Mouse (Mus musculus): ENCODE measurements around the gene Trmt1. TPM values are rescaled to one million over a fixed set of nuclear protein-coding genes. Genes with fewer than 3 reads are reported as not detected.

Trmt1 gene
- polyA plus RNA-seq, 1 experiment from 2014 or later: 58.1 TPM

Other genes starting within 250 kb of the Trmt1 start
- gene Ier2, start 23.5 kb upstream of the Trmt1 start, polyA plus RNA-seq (2016; fragmentation: Nextera tagmentation; extraction: Ambion mirVana): 63.6 and 78.2 TPM in 2 replicates
- 24.8 and 26.3 TPM in 2 replicates for gene Nacc1, start 1.6 kb downstream of the Trmt1 start, polyA plus RNA-seq (2016; fragmentation: Nextera tagmentation; extraction: Ambion mirVana)
- gene Lyl1, start 15.2 kb downstream of the Trmt1 start, polyA plus RNA-seq (2016; fragmentation: Nextera tagmentation; extraction: Ambion mirVana): 4.8 and 5.8 TPM in 2 replicates
- 1.1 and 1.4 TPM in 2 replicates for gene G430095P16Rik, start 36.7 kb downstream of the Trmt1 start, polyA plus RNA-seq (2016; fragmentation: Nextera tagmentation; extraction: Ambion mirVana)
- gene Nfix, start 114.0 kb downstream of the Trmt1 start, polyA plus RNA-seq (2016; fragmentation: Nextera tagmentation; extraction: Ambion mirVana): 0.49 and 1.2 TPM in 2 replicates
- gene Dand5, start 136.5 kb downstream of the Trmt1 start, polyA plus RNA-seq (2016; fragmentation: Nextera tagmentation; extraction: Ambion mirVana): 2.9 and 5.3 TPM in 2 replicates
- 46.3 and 47.2 TPM in 2 replicates for gene Gadd45gip1, start 145.2 kb downstream of the Trmt1 start, polyA plus RNA-seq (2016; fragmentation: Nextera tagmentation; extraction: Ambion mirVana)
- 124 and 131 TPM in 2 replicates for gene Rad23a, start 154.4 kb downstream of the Trmt1 start, polyA plus RNA-seq (2016; fragmentation: Nextera tagmentation; extraction: Ambion mirVana)
- gene Calr, start 160.6 kb downstream of the Trmt1 start, polyA plus RNA-seq (2016; fragmentation: Nextera tagmentation; extraction: Ambion mirVana): 723 and 798 TPM in 2 replicates
- gene Farsa, start 170.7 kb downstream of the Trmt1 start, polyA plus RNA-seq (2016; fragmentation: Nextera tagmentation; extraction: Ambion mirVana): 133 and 139 TPM in 2 replicates
- 64.7 and 71.7 TPM in 2 replicates for gene Syce2, start 185.8 kb downstream of the Trmt1 start, polyA plus RNA-seq (2016; fragmentation: Nextera tagmentation; extraction: Ambion mirVana)
- 37.3 and 39.6 TPM in 2 replicates for gene Gcdh, start 207.6 kb downstream of the Trmt1 start, polyA plus RNA-seq (2016; fragmentation: Nextera tagmentation; extraction: Ambion mirVana)
- 14.8 and 19.7 TPM in 2 replicates for gene Klf1, start 215.6 kb downstream of the Trmt1 start, polyA plus RNA-seq (2016; fragmentation: Nextera tagmentation; extraction: Ambion mirVana)
- 6.6 and 7.5 TPM in 2 replicates for gene Dnase2a, start 222.3 kb downstream of the Trmt1 start, polyA plus RNA-seq (2016; fragmentation: Nextera tagmentation; extraction: Ambion mirVana)

Measured in midbrain, embryonic 10.5 days (tissue).